Mouse (Mus musculus) embryo, embryonic 10.5 days (tissue): ENCODE measurements at regions not wholly inside any gene's neighbourhood (a gene's known extent, or its start where the extent isn't known, plus 50 kb on each side); places are given as distances from the start of the nearest gene placed in this dataset.
A peak's percentile ranks its signal among the peaks of the same experiment; 100 is the strongest.
"Not testable (repeated sequence)": the region's sequence is repeated elsewhere in the genome, so short reads cannot be mapped to it uniquely, and the experiment has no call there.

ENCODE experiments used
- DNase-seq: peaks from one replicate; pipeline ENCODE4 v3.0.0-alpha.2; 2015; ENCODE audit warnings: low spot score

DNA sequence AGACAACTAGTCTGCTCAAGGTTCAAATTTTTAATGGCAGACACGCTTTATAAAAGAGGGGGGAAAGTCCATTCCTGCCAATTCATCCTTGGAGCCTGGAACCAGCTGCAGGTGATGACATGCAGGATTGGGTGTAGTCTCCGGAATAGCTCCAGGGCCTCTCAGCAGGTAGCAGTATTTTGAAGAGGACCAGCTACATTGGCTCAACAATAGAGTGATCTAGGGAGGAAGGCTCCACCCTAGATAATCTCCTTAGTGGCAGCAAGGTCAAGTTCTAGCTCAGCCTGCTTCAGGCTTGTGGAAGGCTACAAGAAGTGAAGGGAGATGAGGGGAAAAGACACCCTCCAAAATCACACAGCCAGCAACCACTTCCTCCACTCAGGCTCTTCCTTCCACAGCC is 1405.1 kb downstream of the 4930444P10Rik start:
- not testable (repeated sequence) for DNase-seq

GRCm38 (mm10) chr1:14686172-14686571 is 1407.0 kb downstream of the 4930444P10Rik start:
- DNase-seq: peak; percentile 52

GRCm38 (mm10) chr1:14680443-14680842 is 1412.7 kb downstream of the 4930444P10Rik start:
- DNase-seq: no peak

GRCm38 (mm10) chr1:14672393-14672999 is 1420.6 kb downstream of the 4930444P10Rik start:
- peak; percentile 63 for DNase-seq

DNA sequence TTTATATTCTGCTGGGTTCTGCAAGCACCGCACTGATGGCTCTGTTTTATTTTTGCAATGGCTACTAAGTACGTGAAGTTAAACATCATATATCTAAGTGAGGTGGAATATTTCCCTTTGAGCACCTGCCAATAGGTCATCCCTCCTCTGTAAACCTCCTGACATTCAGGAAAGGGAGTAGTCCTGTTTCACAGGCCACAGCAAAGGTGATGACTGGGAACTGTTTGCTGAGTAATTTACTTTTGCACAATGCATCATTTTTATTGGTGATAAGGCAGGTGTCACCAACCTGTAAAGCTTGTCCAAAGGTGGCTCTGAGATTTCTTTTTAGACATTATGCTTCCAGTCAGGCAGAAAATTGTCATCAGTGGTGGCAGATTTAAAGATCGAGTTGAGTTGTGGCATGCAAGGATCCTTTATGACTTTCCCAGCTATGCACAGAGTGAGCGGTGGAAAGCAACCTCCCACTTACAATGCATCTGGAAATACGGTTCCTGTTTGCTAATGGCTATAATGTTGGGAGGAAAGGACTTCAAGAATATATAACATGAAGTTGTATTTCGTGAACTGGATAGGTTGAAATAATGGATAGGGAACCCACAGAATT is 1430.3 kb downstream of the 4930444P10Rik start:
- no peak for DNase-seq

- peak; percentile 24 for DNase-seq
Observed at GRCm38 (mm10) chr1:14661854-14662253, 1431.3 kb downstream of the 4930444P10Rik start.

- DNase-seq: no peak
Observed at GRCm38 (mm10) chr1:14650346-14650745, 1442.8 kb downstream of the 4930444P10Rik start.

- peak; percentile 76 for DNase-seq
Observed at GRCm38 (mm10) chr1:14635642-14636263, 1457.4 kb downstream of the 4930444P10Rik start.

DNA sequence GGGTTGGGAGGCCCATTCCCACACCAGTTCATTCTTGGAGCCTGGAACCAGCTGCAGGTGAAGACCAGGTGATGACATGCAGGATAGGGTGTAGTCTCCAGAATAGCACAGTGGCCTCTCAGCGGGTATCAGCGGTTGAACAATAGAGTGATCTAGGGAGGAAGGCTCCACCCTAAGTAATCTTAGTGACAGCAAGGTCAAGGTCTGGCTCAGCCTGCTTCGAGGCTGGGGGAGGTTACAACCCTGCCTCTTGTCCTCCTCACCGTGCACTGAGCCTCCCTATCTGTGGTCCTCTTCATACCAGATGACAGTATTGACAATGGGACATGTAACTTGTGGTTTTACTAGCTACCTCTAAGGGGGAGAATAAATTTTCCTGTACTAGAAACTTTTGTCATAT is 1461.1 kb downstream of the 4930444P10Rik start:
- DNase-seq: no peak

DNA sequence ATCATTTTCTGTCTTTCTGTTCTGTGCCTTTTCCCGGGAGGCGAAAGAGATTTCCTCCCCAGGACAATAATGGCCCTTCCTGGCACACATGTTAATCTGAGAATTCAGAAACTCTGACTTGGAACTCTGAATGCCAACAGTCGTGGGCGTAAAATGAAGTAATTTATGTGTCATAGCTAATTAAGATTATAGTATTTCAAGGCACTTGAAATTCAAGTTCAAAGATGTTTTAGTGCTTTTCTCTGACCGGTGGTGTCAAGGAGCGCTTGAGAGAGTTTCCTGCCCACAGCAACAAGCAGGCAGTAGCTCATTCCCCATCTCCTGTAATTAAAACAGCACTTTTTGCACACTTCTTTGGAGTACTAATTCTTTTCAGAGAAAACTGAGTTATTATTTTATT is 1465.9 kb downstream of the 4930444P10Rik start:
- DNase-seq: no peak

DNA sequence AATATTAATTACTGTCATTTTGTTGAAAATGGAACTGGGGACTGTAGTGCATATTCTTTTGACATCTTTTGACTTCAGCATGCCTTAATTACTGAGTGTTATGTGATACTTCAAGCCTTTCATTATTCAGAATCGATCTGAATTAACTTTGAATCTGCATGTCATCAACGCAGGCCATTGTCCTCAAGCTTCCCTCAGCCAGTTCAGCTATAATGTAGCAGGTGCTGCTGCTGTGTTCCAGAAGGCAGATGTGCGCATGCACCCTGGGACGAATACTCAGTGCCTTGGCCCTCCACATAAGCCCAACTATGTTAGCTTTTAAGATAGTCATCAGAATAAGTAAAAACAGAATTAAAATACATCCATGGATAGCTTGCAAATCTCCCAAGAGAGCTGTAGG is 1466.4 kb downstream of the 4930444P10Rik start:
- DNase-seq: no peak

DNA sequence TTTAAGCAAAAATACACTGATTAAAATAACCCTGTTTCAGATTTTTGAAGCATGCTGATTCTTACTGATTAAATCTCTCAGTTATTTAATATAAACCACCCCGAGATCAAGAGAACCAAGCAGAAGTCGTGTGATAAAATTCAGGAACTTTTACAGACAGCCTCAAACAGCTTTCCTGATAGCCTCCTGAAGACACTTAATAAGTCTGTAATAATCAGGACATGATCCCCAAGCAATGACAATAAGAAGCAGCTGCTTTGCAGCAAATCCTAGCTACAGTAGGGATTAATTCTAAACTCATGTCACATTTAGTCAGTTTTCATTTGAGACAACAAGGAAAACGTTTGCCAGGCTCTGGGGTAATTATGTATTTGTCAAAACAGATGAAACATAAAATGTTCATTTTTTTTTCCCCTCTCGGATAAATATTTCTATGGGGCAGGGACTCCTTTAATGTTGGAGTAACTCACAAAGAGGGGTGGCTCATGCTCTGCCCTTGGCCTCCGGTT is 1472.1 kb downstream of the 4930444P10Rik start:
- DNase-seq: no peak

DNA sequence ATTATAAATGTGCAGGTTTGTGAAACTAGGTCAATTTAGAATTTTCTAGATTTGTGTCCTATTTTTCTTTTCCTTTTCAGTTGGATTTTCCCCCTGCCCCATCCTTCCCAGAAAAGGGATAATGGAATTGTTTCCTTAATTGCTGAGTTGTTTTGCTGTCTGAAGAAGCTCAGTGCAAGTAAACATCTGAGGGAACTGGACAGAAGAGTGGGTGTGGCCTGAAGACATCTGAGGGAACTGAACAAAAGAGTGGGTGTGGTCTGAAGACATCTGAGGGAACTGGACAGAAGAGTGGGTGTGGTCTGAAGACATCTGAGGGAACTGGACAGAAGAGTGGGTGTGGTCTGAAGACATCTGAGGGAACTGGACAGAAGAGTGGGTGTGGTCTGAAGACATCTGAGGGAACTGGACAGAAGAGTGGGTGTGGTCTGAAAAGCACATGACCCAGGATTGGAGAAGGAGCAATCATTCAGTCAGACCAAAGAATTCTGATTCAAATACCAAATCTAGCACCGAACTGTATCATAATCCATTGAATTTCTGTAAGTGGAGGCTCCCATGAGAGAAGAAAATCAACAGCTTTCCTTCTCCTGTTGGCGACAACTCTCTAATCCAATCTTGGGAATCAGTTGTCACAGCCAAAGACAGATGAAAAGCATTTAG is 1479.8 kb downstream of the 4930444P10Rik start:
- DNase-seq: no peak

DNA sequence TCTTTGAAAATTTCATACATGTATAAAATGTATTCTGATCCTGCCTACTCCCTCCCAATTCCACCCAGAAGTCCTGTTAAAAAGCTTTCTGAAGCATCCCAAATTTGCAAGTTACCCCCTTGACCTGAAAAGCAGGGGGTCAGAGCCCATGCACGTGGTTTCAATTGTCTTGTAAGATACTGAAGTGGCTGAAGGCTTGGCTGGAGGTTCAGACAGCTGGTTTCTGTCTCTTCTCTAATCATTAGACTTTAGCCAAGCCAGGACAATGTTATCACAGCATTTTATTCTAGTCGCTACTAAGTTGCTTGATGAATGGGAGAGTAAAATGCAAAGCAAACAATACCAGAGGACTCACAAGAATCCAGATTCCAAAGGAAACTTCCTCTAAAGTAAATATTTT is 1484.1 kb downstream of the 4930444P10Rik start:
- peak; percentile 61 for DNase-seq

GRCm38 (mm10) chr1:14595961-14596360 is 1497.2 kb downstream of the 4930444P10Rik start:
- no peak for DNase-seq

- no peak for DNase-seq
Observed at GRCm38 (mm10) chr1:14589905-14590304, 1503.2 kb downstream of the 4930444P10Rik start.

- no peak for DNase-seq
Observed at GRCm38 (mm10) chr1:14579376-14579775, 1513.7 kb downstream of the 4930444P10Rik start.

DNA sequence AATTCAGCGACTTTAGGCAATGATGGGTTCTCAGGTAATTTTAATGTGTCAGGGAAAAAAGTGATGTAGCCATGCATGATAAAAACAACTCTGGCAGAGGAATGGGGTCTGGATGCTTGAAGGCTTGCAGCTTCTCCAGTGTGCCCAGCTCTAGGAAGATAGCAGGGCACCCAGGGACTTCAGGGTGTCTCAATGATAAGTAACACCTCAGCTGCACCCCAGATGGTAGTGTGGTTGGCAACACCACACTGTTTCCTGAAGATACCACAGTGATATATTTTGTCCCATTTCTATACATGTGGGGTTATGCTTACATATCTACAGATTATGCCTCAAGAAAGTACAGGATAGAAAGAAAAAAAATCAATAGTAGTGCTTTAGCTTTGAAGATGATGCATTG is 1516.9 kb downstream of the 4930444P10Rik start:
- DNase-seq: no peak

DNA sequence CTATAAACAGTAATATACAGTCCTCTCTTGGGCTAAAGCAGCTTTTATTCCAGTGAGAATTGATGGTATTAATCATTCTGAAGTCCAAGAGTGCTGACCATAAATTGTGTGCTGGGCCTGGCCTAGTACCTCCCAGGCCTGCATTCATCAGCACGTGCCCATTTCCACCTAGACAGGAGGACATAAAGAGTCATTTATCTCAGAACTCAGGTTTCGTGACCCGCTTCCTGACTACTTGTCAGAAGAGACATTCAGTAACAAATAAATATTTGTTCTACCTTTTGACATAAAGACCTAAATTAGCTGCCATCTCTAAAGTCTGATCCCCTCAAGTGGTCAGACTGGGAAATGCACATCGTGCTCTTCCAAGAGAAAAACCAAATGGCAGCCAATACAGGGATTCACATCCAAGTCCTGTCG is 1522.6 kb downstream of the 4930444P10Rik start:
- DNase-seq: peak; percentile 78

- no peak for DNase-seq
Observed at GRCm38 (mm10) chr1:14570113-14570512, 1523.0 kb downstream of the 4930444P10Rik start.

- no peak for DNase-seq
Observed at GRCm38 (mm10) chr1:14567006-14567405, 1526.1 kb downstream of the 4930444P10Rik start.

GRCm38 (mm10) chr1:14566386-14566785 is 1526.7 kb downstream of the 4930444P10Rik start:
- DNase-seq: no peak
